Mouse (Mus musculus): ENCODE results near the gene Hoxd8. TPM values are rescaled to one million over a fixed set of nuclear protein-coding genes. Genes with fewer than 3 reads are reported as not detected.

Hoxd8 gene
- polyA plus RNA-seq, 1 experiment from 2014 or later: 3.1 TPM

GRCm38 (mm10) chr2:74749337-74750121 is 45.1 kb downstream of the Hoxd8 start:
- peak overlapping the region; percentile 59 for H3K4me2 ChIP-seq (ENCODE audit: low read depth, low read length)
- no peaks in the 10 kb centered on the region for H3K9me3 ChIP-seq (ENCODE audit: control insufficient read depth, low read length)
- peaks cover 83% of the 10 kb centered on the region for H3K27me3 ChIP-seq (replicated peaks; ENCODE audit: control insufficient read depth, insufficient read depth, low read length)
- peak overlapping the region; percentile 32 for H3K4me3 ChIP-seq (ENCODE audit: low read length)
- 2% methylated on average over 47 of the region's 47 CpGs for WGBS
- ATAC-seq: peak; percentile 61
- no peaks in the 10 kb centered on the region for H3K36me3 ChIP-seq (ENCODE audit: control insufficient read depth, insufficient read depth, low read length)
- peaks cover 18% of the 10 kb centered on the region for H3K4me1 ChIP-seq (ENCODE audit: control insufficient read depth, insufficient read depth, low read length)
- peak overlapping the region; percentile 42; the same call in 1 of the 2 replicates for H3K9ac ChIP-seq (ENCODE audit: low read depth, low read length)
- peak overlapping the region; percentile 7; the same call in 1 of the 2 replicates for H3K27ac ChIP-seq (ENCODE audit: low read length)

- H3K9ac ChIP-seq (ENCODE audit: low read depth, low read length): no peak overlapping the region
- no peak overlapping the region for H3K4me3 ChIP-seq (ENCODE audit: low read length)
- no peak overlapping the region for H3K4me2 ChIP-seq (ENCODE audit: low read depth, low read length)
- 50% methylated on average over 5 of the region's 5 CpGs for WGBS
- peaks cover 75% of the 10 kb centered on the region for H3K27me3 ChIP-seq (replicated peaks; ENCODE audit: control insufficient read depth, insufficient read depth, low read length)
- H3K9me3 ChIP-seq (ENCODE audit: control insufficient read depth, low read length): no peaks in the 10 kb centered on the region
- peaks cover 18% of the 10 kb centered on the region for H3K4me1 ChIP-seq (ENCODE audit: control insufficient read depth, insufficient read depth, low read length)
- H3K36me3 ChIP-seq (ENCODE audit: control insufficient read depth, insufficient read depth, low read length): no peaks in the 10 kb centered on the region
- no peak overlapping the region for H3K27ac ChIP-seq (ENCODE audit: low read length)
- ATAC-seq: no peak
Observed at GRCm38 (mm10) chr2:74750731-74751250, 46.4 kb downstream of the Hoxd8 start.

GRCm38 (mm10) chr2:74751861-74752260 is 47.4 kb downstream of the Hoxd8 start:
- no peak overlapping the region for H3K27ac ChIP-seq (ENCODE audit: low read length)
- H3K9me3 ChIP-seq (ENCODE audit: control insufficient read depth, low read length): no peaks in the 10 kb centered on the region
- H3K4me2 ChIP-seq (ENCODE audit: low read depth, low read length): no peak overlapping the region
- WGBS: 82% methylated on average over 1 of the region's 1 CpGs
- H3K36me3 ChIP-seq (ENCODE audit: control insufficient read depth, insufficient read depth, low read length): no peaks in the 10 kb centered on the region
- H3K4me3 ChIP-seq (ENCODE audit: low read length): no peak overlapping the region
- peaks cover 65% of the 10 kb centered on the region for H3K27me3 ChIP-seq (replicated peaks; ENCODE audit: control insufficient read depth, insufficient read depth, low read length)
- H3K4me1 ChIP-seq (ENCODE audit: control insufficient read depth, insufficient read depth, low read length): peaks cover 14% of the 10 kb centered on the region
- no peak for ATAC-seq
- H3K9ac ChIP-seq (ENCODE audit: low read depth, low read length): no peak overlapping the region

- WGBS: 4% methylated on average over 45 of the region's 45 CpGs
- no peaks in the 10 kb centered on the region for H3K9me3 ChIP-seq (ENCODE audit: control insufficient read depth, low read length)
- H3K27me3 ChIP-seq (replicated peaks; ENCODE audit: control insufficient read depth, insufficient read depth, low read length): peaks cover 59% of the 10 kb centered on the region
- H3K4me1 ChIP-seq (ENCODE audit: control insufficient read depth, insufficient read depth, low read length): peaks cover 12% of the 10 kb centered on the region; the same call in 1 of the 2 replicates
- H3K4me3 ChIP-seq (ENCODE audit: low read length): peak overlapping the region; percentile 37
- H3K4me2 ChIP-seq (ENCODE audit: low read depth, low read length): peak overlapping the region; percentile 59
- H3K36me3 ChIP-seq (ENCODE audit: control insufficient read depth, insufficient read depth, low read length): no peaks in the 10 kb centered on the region
- H3K9ac ChIP-seq (ENCODE audit: low read depth, low read length): peak overlapping the region; percentile 50
- ATAC-seq: 0 out of 2 replicates have a peak, but pooled peaks have one; percentile 21
- H3K27ac ChIP-seq (ENCODE audit: low read length): no peak overlapping the region
Observed at GRCm38 (mm10) chr2:74752431-74753174, 48.2 kb downstream of the Hoxd8 start.

GRCm38 (mm10) chr2:74753175-74753523 is 48.7 kb downstream of the Hoxd8 start:
- H3K36me3 ChIP-seq (ENCODE audit: control insufficient read depth, insufficient read depth, low read length): no peaks in the 10 kb centered on the region
- peak overlapping the region; percentile 37 for H3K4me3 ChIP-seq (ENCODE audit: low read length)
- H3K9me3 ChIP-seq (ENCODE audit: control insufficient read depth, low read length): no peaks in the 10 kb centered on the region
- peak overlapping the region; percentile 50 for H3K9ac ChIP-seq (ENCODE audit: low read depth, low read length)
- WGBS: 6% methylated on average over 25 of the region's 25 CpGs
- H3K27me3 ChIP-seq (replicated peaks; ENCODE audit: control insufficient read depth, insufficient read depth, low read length): peaks cover 59% of the 10 kb centered on the region
- H3K27ac ChIP-seq (ENCODE audit: low read length): no peak overlapping the region
- peaks cover 12% of the 10 kb centered on the region; the same call in 1 of the 2 replicates for H3K4me1 ChIP-seq (ENCODE audit: control insufficient read depth, insufficient read depth, low read length)
- peak overlapping the region; percentile 59 for H3K4me2 ChIP-seq (ENCODE audit: low read depth, low read length)
- 0 out of 2 replicates have a peak, but pooled peaks have one; percentile 31 for ATAC-seq

- peaks cover 12% of the 10 kb centered on the region; the same call in 1 of the 2 replicates for H3K4me1 ChIP-seq (ENCODE audit: control insufficient read depth, insufficient read depth, low read length)
- H3K27ac ChIP-seq (ENCODE audit: low read length): no peak overlapping the region
- H3K4me2 ChIP-seq (ENCODE audit: low read depth, low read length): no peak overlapping the region
- H3K4me3 ChIP-seq (ENCODE audit: low read length): no peak overlapping the region
- no peaks in the 10 kb centered on the region for H3K9me3 ChIP-seq (ENCODE audit: control insufficient read depth, low read length)
- no peak overlapping the region for H3K9ac ChIP-seq (ENCODE audit: low read depth, low read length)
- ATAC-seq: no peak
- peaks cover 60% of the 10 kb centered on the region for H3K27me3 ChIP-seq (replicated peaks; ENCODE audit: control insufficient read depth, insufficient read depth, low read length)
- WGBS: 44% methylated on average over 5 of the region's 5 CpGs
- H3K36me3 ChIP-seq (ENCODE audit: control insufficient read depth, insufficient read depth, low read length): no peaks in the 10 kb centered on the region
Observed at GRCm38 (mm10) chr2:74753711-74754110, 49.3 kb downstream of the Hoxd8 start.

MicroRNAs within 50 kb of the gene (microRNA counts, 519-probe panel; counts per million panel counts)
- microRNA mmu-miR-10b: 3,194 counts per million, percentile 82 among the panel's probes with 10 or more counts

Small RNA genes within 50 kb of the gene (microRNA-seq; reads per million reads assigned to microRNA genes)
- not detected for gene Gm44463
- gene Mir10b: 23,446 reads per million, percentile 96 among the genes with 10 or more reads in this experiment

Other genes with a start within 250 kb of the Hoxd8 start
- 17.9 and 18.4 TPM in 2 replicates for gene Lnpk, start 125.2 kb upstream of the Hoxd8 start, polyA plus RNA-seq (2015; fragmentation: Nextera tagmentation; extraction: Ambion mirVana)
- gene Evx2, start 45.1 kb upstream of the Hoxd8 start, polyA plus RNA-seq (2015; fragmentation: Nextera tagmentation; extraction: Ambion mirVana): 0.05 TPM in 1 of 2 replicates, not detected in the other
- gene Hoxd13, start 36.3 kb upstream of the Hoxd8 start, polyA plus RNA-seq (2015; fragmentation: Nextera tagmentation; extraction: Ambion mirVana): 0.18 and 0.32 TPM in 2 replicates
- gene Hoxd12, start 29.6 kb upstream of the Hoxd8 start, polyA plus RNA-seq (2015; fragmentation: Nextera tagmentation; extraction: Ambion mirVana): 0.32 and 0.60 TPM in 2 replicates
- gene Hoxd11, start 25.1 kb upstream of the Hoxd8 start, polyA plus RNA-seq (2015; fragmentation: Nextera tagmentation; extraction: Ambion mirVana): 0.69 and 1.1 TPM in 2 replicates
- 3.7 and 4.4 TPM in 2 replicates for gene Hoxd10, start 12.7 kb upstream of the Hoxd8 start, polyA plus RNA-seq (2015; fragmentation: Nextera tagmentation; extraction: Ambion mirVana)
- gene Hoxd9, start 6.9 kb upstream of the Hoxd8 start, polyA plus RNA-seq (2015; fragmentation: Nextera tagmentation; extraction: Ambion mirVana): 1.8 and 2.5 TPM in 2 replicates
- 13.4 and 15.1 TPM in 2 replicates for gene Hoxd3, start 7.3 kb downstream of the Hoxd8 start, polyA plus RNA-seq (2015; fragmentation: Nextera tagmentation; extraction: Ambion mirVana)
- gene Hoxd4, start 7.3 kb downstream of the Hoxd8 start, polyA plus RNA-seq (2015; fragmentation: Nextera tagmentation; extraction: Ambion mirVana): 0.91 and 0.95 TPM in 2 replicates
- 0.24 TPM in 1 of 2 replicates, not detected in the other for gene Gm28230, start 22.1 kb downstream of the Hoxd8 start, polyA plus RNA-seq (2015; fragmentation: Nextera tagmentation; extraction: Ambion mirVana)
- gene Hoxd1, start 58.4 kb downstream of the Hoxd8 start, polyA plus RNA-seq (2015; fragmentation: Nextera tagmentation; extraction: Ambion mirVana): 0.10 and 0.11 TPM in 2 replicates
- gene Mtx2, start 121.2 kb downstream of the Hoxd8 start, polyA plus RNA-seq (2015; fragmentation: Nextera tagmentation; extraction: Ambion mirVana): 102 and 103 TPM in 2 replicates

Data from intestine, embryonic 16.5 days (tissue).